Mouse (Mus musculus): ENCODE data around the gene DXBay18. TPM values are rescaled to one million over a fixed set of nuclear protein-coding genes. Genes with fewer than 3 reads are reported as not detected.

DXBay18 gene
- polyA plus RNA-seq, 1 experiment from 2014 or later = 0.63 TPM

Other genes starting within 250 kb of the DXBay18 start
- 97.6 and 103 TPM in 2 replicates for gene Cetn2, start 231.0 kb downstream of the DXBay18 start, polyA plus RNA-seq (2014; fragmentation: Nextera tagmentation; extraction: Ambion mirVana)
- gene Nsdhl, start 230.9 kb downstream of the DXBay18 start, polyA plus RNA-seq (2014; fragmentation: Nextera tagmentation; extraction: Ambion mirVana) = 44.7 and 45.0 TPM in 2 replicates
- gene Zfp185, start 162.1 kb downstream of the DXBay18 start, polyA plus RNA-seq (2014; fragmentation: Nextera tagmentation; extraction: Ambion mirVana) = 0.76 and 0.87 TPM in 2 replicates
- gene Pnma5, start 112.3 kb downstream of the DXBay18 start, polyA plus RNA-seq (2014; fragmentation: Nextera tagmentation; extraction: Ambion mirVana) = not detected in 2 replicates
- 1.3 and 1.7 TPM in 2 replicates for gene Pnma3, start 84.7 kb downstream of the DXBay18 start, polyA plus RNA-seq (2014; fragmentation: Nextera tagmentation; extraction: Ambion mirVana)
- gene Xlr4a, start 67.0 kb downstream of the DXBay18 start, polyA plus RNA-seq (2014; fragmentation: Nextera tagmentation; extraction: Ambion mirVana) = 0.43 and 0.69 TPM in 2 replicates
- 2.5 and 6.9 TPM in 2 replicates for gene Xlr3a, start 52.4 kb downstream of the DXBay18 start, polyA plus RNA-seq (2014; fragmentation: Nextera tagmentation; extraction: Ambion mirVana)
- 0.22 and 0.84 TPM in 2 replicates for gene Gm14685, start 32.4 kb downstream of the DXBay18 start, polyA plus RNA-seq (2014; fragmentation: Nextera tagmentation; extraction: Ambion mirVana)
- gene Xlr5b, start 654 bp downstream of the DXBay18 start, polyA plus RNA-seq (2014; fragmentation: Nextera tagmentation; extraction: Ambion mirVana) = not detected in 2 replicates
- gene Spin2d, start 27.5 kb upstream of the DXBay18 start, polyA plus RNA-seq (2014; fragmentation: Nextera tagmentation; extraction: Ambion mirVana) = not detected in 2 replicates
- gene Xlr3b, start 42.8 kb upstream of the DXBay18 start, polyA plus RNA-seq (2014; fragmentation: Nextera tagmentation; extraction: Ambion mirVana) = 10.6 and 43.5 TPM in 2 replicates
- 0.37 and 1.4 TPM in 2 replicates for gene Xlr4b, start 64.9 kb upstream of the DXBay18 start, polyA plus RNA-seq (2014; fragmentation: Nextera tagmentation; extraction: Ambion mirVana)
- 18.8 and 24.6 TPM in 2 replicates for gene F8a, start 78.8 kb upstream of the DXBay18 start, polyA plus RNA-seq (2014; fragmentation: Nextera tagmentation; extraction: Ambion mirVana)
- 0.54 TPM in 1 of 2 replicates, not detected in the other for gene Xlr4c, start 93.7 kb upstream of the DXBay18 start, polyA plus RNA-seq (2014; fragmentation: Nextera tagmentation; extraction: Ambion mirVana)
- gene Xlr3c, start 115.9 kb upstream of the DXBay18 start, polyA plus RNA-seq (2014; fragmentation: Nextera tagmentation; extraction: Ambion mirVana) = not detected in 2 replicates
- not detected in 2 replicates for gene Xlr5a, start 143.5 kb upstream of the DXBay18 start, polyA plus RNA-seq (2014; fragmentation: Nextera tagmentation; extraction: Ambion mirVana)
- not detected in 2 replicates for gene Xlr5c, start 143.5 kb upstream of the DXBay18 start, polyA plus RNA-seq (2014; fragmentation: Nextera tagmentation; extraction: Ambion mirVana)
- gene Gm45015, start 187.4 kb upstream of the DXBay18 start, polyA plus RNA-seq (2014; fragmentation: Nextera tagmentation; extraction: Ambion mirVana) = not detected in 2 replicates
- gene Zfp275, start 193.2 kb upstream of the DXBay18 start, polyA plus RNA-seq (2014; fragmentation: Nextera tagmentation; extraction: Ambion mirVana) = 14.4 and 15.2 TPM in 2 replicates
- not detected in 2 replicates for gene Gm18336, start 249.3 kb upstream of the DXBay18 start, polyA plus RNA-seq (2014; fragmentation: Nextera tagmentation; extraction: Ambion mirVana)